Mouse (Mus musculus) midbrain, embryonic 13.5 days (tissue): ENCODE results near the gene Olfr38. TPM values are rescaled to one million over a fixed set of nuclear protein-coding genes. Genes with fewer than 3 reads are reported as not detected.

Experiments used
- ATAC-seq: fragments of 200-750 bp; cut with Nextera tagmentation; 2 replicates; pipeline ENCODE4 v1.8.0; 2017; ENCODE audit warnings: mild to moderate bottlenecking, moderate TSS enrichment, moderate library complexity
- H3K27ac ChIP-seq: fragments of 300-500 bp; sonication (generic); 2 replicates; pipeline ENCODE4 v1.5.1; 2015; ENCODE audit warnings: inconsistent platforms, mild to moderate bottlenecking, moderate library complexity
- H3K27me3 ChIP-seq: fragments of 300-500 bp; sonication (generic); 2 replicates; pipeline ENCODE4 v1.6.1; 2015; ENCODE audit warnings: mild to moderate bottlenecking, inconsistent platforms
- H3K36me3 ChIP-seq: fragments of 300-500 bp; sonication (generic); 2 replicates; pipeline ENCODE4 v1.6.1; 2015; ENCODE audit warnings: mild to moderate bottlenecking, inconsistent platforms
- H3K4me1 ChIP-seq: fragments of 300-500 bp; sonication (generic); replicated peaks from 2 replicates; pipeline ENCODE4 v1.6.1; 2015; ENCODE audit warnings: inconsistent platforms
- H3K4me2 ChIP-seq: fragments of 300-500 bp; sonication (generic); replicated peaks from 2 replicates; pipeline ENCODE4 v1.6.1; 2015; ENCODE audit warnings: moderate library complexity, mild to moderate bottlenecking, inconsistent platforms
- H3K4me3 ChIP-seq: fragments of 300-500 bp; sonication (generic); replicated peaks from 2 replicates; pipeline ENCODE4 v1.5.1; 2015; ENCODE audit warnings: mild to moderate bottlenecking, inconsistent platforms
- H3K9ac ChIP-seq: fragments of 300-500 bp; sonication (generic); replicated peaks from 2 replicates; pipeline ENCODE4 v1.6.1; 2015; ENCODE audit warnings: mild to moderate bottlenecking, inconsistent platforms
- H3K9me3 ChIP-seq: fragments of 300-500 bp; sonication (generic); 2 replicates; pipeline ENCODE4 v1.6.1; 2016; ENCODE audit warnings: mild to moderate bottlenecking, inconsistent platforms
- WGBS: fragments of 180-500 bp; shearing (Covaris S2); methylation state at CpG from one replicate; pipeline ENCODE4 v1.1.7; 2015; 5-methylcytosine and 5-hydroxymethylcytosine counted together
- polyA plus RNA-seq: library from polyadenylated mRNA; unstranded; fragments of >200 nt; fragmentation: Nextera tagmentation; extraction: Ambion mirVana; gene quantifications from 2 replicates; pipeline ENCODE4 v1.2.1, GENCODE M21; 2015

Olfr38 gene
- polyA plus RNA-seq, 1 experiment from 2014 or later = not detected

DNA sequence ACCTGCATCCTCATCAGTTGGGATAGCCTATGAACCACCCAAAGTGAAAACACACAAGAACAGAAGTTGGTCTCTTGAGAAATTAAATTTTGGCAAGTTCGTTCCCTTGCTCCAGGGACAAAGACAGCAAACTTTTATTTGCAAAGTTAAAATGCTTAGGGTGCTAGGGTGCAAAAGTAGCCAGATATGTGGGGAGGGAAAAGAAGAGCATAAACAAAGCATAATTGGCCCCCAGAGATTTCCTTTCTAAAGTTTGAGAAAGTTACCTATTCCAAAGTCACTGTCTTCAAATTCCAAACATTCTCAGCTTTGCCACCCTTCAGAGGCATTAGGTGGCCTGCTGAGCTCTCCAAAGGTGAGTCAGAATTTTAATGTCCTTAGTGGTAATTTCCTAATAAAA, 55.4 kb downstream of the Olfr38 start, which contains the start of gene Olfr450:
Olfr450 (plus strand) TSS at position 301 of the 400 bp plus-strand sequence.
- Histone ChIP-seq H3K4me2 (no peak within 1 kb of the TSS), H3K27me3 (no peaks in the 10 kb centered on the region), H3K36me3 (no peaks in the 10 kb centered on the region), H3K4me3 (no peak within 1 kb of the TSS), H3K9ac (no peak within 1 kb of the TSS), H3K9me3 (no peaks in the 10 kb centered on the region), H3K4me1 (no peaks in the 10 kb centered on the region), H3K27ac (no peak within 1 kb of the TSS)
- ATAC-seq = no peak
- WGBS = 90% methylated on average over 1 of the region's 1 CpGs

Other genes with a start within 250 kb of the Olfr38 start
- not detected in 2 replicates for gene Olfr455, start 208.8 kb upstream of the Olfr38 start, polyA plus RNA-seq
- gene Tcaf3, start 158.7 kb upstream of the Olfr38 start, polyA plus RNA-seq = not detected in 2 replicates
- 1.9 and 2.3 TPM in 2 replicates for gene Tcaf2, start 111.2 kb upstream of the Olfr38 start, polyA plus RNA-seq
- 246 and 247 TPM in 2 replicates for gene Tcaf1, start 46.3 kb upstream of the Olfr38 start, polyA plus RNA-seq
- not detected in 2 replicates for gene Olfr453, start 17.0 kb upstream of the Olfr38 start, polyA plus RNA-seq
- not detected in 2 replicates for gene Olfr452, start 28.7 kb downstream of the Olfr38 start, polyA plus RNA-seq
- not detected in 2 replicates for gene Olfr450, start 55.5 kb downstream of the Olfr38 start, polyA plus RNA-seq
- not detected in 2 replicates for gene Olfr449, start 78.0 kb downstream of the Olfr38 start, polyA plus RNA-seq
- not detected in 2 replicates for gene Olfr448, start 134.0 kb downstream of the Olfr38 start, polyA plus RNA-seq
- gene Olfr447, start 152.5 kb downstream of the Olfr38 start, polyA plus RNA-seq = not detected in 2 replicates
- not detected in 2 replicates for gene Olfr446, start 165.0 kb downstream of the Olfr38 start, polyA plus RNA-seq
- not detected in 2 replicates for gene Olfr444, start 192.7 kb downstream of the Olfr38 start, polyA plus RNA-seq